Mouse (Mus musculus): Measurements from ENCODE around the gene Ints4. TPM values are rescaled to one million over a fixed set of nuclear protein-coding genes. Genes with fewer than 3 reads are reported as not detected.

Gene Ints4
- polyA plus RNA-seq, 1 experiment from 2014 or later = 44.1 TPM

Other genes starting within 250 kb of the Ints4 start
- gene Usp35, start 148.9 kb upstream of the Ints4 start, polyA plus RNA-seq (2015; fragmentation: Nextera tagmentation; extraction: Ambion mirVana) = 1.8 and 2.2 TPM in 2 replicates
- gene Kctd21, start 148.6 kb upstream of the Ints4 start, polyA plus RNA-seq (2015; fragmentation: Nextera tagmentation; extraction: Ambion mirVana) = 3.7 and 4.2 TPM in 2 replicates
- gene Alg8, start 109.3 kb upstream of the Ints4 start, polyA plus RNA-seq (2015; fragmentation: Nextera tagmentation; extraction: Ambion mirVana) = 46.2 and 46.9 TPM in 2 replicates
- gene Ndufc2, start 81.0 kb upstream of the Ints4 start, polyA plus RNA-seq (2015; fragmentation: Nextera tagmentation; extraction: Ambion mirVana) = 338 and 367 TPM in 2 replicates
- 1.0 and 1.7 TPM in 2 replicates for gene Thrsp, start 63.2 kb upstream of the Ints4 start, polyA plus RNA-seq (2015; fragmentation: Nextera tagmentation; extraction: Ambion mirVana)
- gene Kctd14, start 29.6 kb upstream of the Ints4 start, polyA plus RNA-seq (2015; fragmentation: Nextera tagmentation; extraction: Ambion mirVana) = 21.1 and 22.3 TPM in 2 replicates
- 51.9 and 55.5 TPM in 2 replicates for gene Aamdc, start 98.5 kb downstream of the Ints4 start, polyA plus RNA-seq (2015; fragmentation: Nextera tagmentation; extraction: Ambion mirVana)
- gene Rsf1, start 98.9 kb downstream of the Ints4 start, polyA plus RNA-seq (2015; fragmentation: Nextera tagmentation; extraction: Ambion mirVana) = 19.5 and 22.9 TPM in 2 replicates
- gene Clns1a, start 215.7 kb downstream of the Ints4 start, polyA plus RNA-seq (2015; fragmentation: Nextera tagmentation; extraction: Ambion mirVana) = 152 and 156 TPM in 2 replicates